Mouse (Mus musculus) neural tube, embryonic 12.5 days (tissue): Measurements from ENCODE around the gene Ccdc125. TPM values are rescaled to one million over a fixed set of nuclear protein-coding genes. Genes with fewer than 3 reads are reported as not detected.

Experiments
- ATAC-seq: fragments of 200-750 bp; cut with Nextera tagmentation; 2 replicates; pipeline ENCODE4 v1.8.0; 2017; ENCODE audit warnings: low read depth, mild to moderate bottlenecking, moderate TSS enrichment, moderate library complexity; ENCODE audit not compliant: low FRiP score
- H3K27ac ChIP-seq: fragments of 300-500 bp; sonication (generic); 2 replicates; pipeline ENCODE4 v1.5.1; 2016
- H3K27me3 ChIP-seq: fragments of 300-500 bp; sonication (generic); replicated peaks from 2 replicates; pipeline ENCODE4 v1.6.1; 2016; ENCODE audit warnings: mild to moderate bottlenecking
- H3K36me3 ChIP-seq: fragments of 300-500 bp; sonication (generic); 2 replicates; pipeline ENCODE4 v1.6.1; 2016; ENCODE audit warnings: mild to moderate bottlenecking
- H3K4me1 ChIP-seq: fragments of 300-500 bp; sonication (generic); 2 replicates; pipeline ENCODE4 v1.6.1; 2016
- H3K4me2 ChIP-seq: fragments of 300-500 bp; sonication (generic); replicated peaks from 2 replicates; pipeline ENCODE4 v1.6.1; 2016; ENCODE audit warnings: mild to moderate bottlenecking
- H3K4me3 ChIP-seq: fragments of 300-500 bp; sonication (generic); 2 replicates; pipeline ENCODE4 v1.5.1; 2016
- H3K9ac ChIP-seq: fragments of 300-500 bp; sonication (generic); 2 replicates; pipeline ENCODE4 v1.6.1; 2016; ENCODE audit warnings: mild to moderate bottlenecking
- H3K9me3 ChIP-seq: fragments of 300-500 bp; sonication (generic); 2 replicates; pipeline ENCODE4 v1.6.1; 2016; ENCODE audit warnings: mild to moderate bottlenecking
- WGBS: fragments of 180-500 bp; shearing (Covaris S2); methylation state at CpG from one replicate; pipeline ENCODE4 v1.1.7; 2016; 5-methylcytosine and 5-hydroxymethylcytosine counted together
- polyA plus RNA-seq: library from polyadenylated mRNA; unstranded; fragments of >200 nt; fragmentation: Nextera tagmentation; extraction: Ambion mirVana; gene quantifications from 2 replicates; pipeline ENCODE4 v1.2.1, GENCODE M21; 2016

Gene Ccdc125
- 2.0 and 2.3 TPM in 2 replicates for polyA plus RNA-seq

- peak within 1 kb of the TSS; percentile 49 for H3K4me3 ChIP-seq
- no peaks in the 10 kb centered on the region for H3K4me1 ChIP-seq
- peaks cover 15% of the 10 kb centered on the region for H3K36me3 ChIP-seq
- H3K9me3 ChIP-seq, result no peaks in the 10 kb centered on the region
- peaks cover 4% of the 10 kb centered on the region; the same call in 1 of the 2 replicates for H3K27me3 ChIP-seq
- H3K27ac ChIP-seq, result no peak within 1 kb of the TSS
- ATAC-seq, result peak; percentile 68
- H3K4me2 ChIP-seq, result peak within 1 kb of the TSS; percentile 91
- 1% methylated on average over 44 of the region's 44 CpGs for WGBS
- H3K9ac ChIP-seq, result peak within 1 kb of the TSS; percentile 66
These were observed at the start of gene Ccdc125 for GRCm38 (mm10) chr13:100669291-100670022. Gene Ccdc125, plus strand, starts transcription at chr13:100669717.

DNA sequence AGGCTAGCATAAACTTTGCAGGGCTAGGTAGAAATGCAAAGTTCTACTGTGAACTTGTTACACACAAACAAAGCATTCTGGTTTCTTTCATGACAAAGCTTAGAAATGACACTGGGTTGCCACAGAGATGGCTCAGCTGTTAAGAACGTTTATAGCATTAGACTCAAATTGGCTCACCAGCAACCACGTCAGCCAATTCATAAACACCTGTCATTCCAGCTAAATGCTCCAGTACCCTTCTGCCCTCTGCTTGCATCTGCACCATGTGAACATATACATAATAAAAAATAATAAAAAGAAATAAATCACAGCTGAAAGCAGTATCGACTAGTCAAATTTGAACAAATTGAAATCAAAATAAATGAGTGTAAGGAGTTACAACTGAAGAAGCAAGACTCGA, 47.3 kb upstream of the Ccdc125 start:
- H3K9me3 ChIP-seq, result no peaks in the 10 kb centered on the region
- peaks cover 56% of the 10 kb centered on the region for H3K36me3 ChIP-seq
- no peak for ATAC-seq

GRCm38 (mm10) chr13:100634106-100634691, 35.3 kb upstream of the Ccdc125 start:
- no peak overlapping the region for H3K27ac ChIP-seq

More for the DNA sequence above, 47.3 kb upstream of the Ccdc125 start:
- Histone ChIP-seq H3K9ac (no peak overlapping the region), H3K4me3 (no peak overlapping the region), H3K27ac (no peak overlapping the region), H3K27me3 (peaks cover 7% of the 10 kb centered on the region), H3K4me1 (no peaks in the 10 kb centered on the region), H3K4me2 (no peak overlapping the region)
- WGBS, result 90% methylated on average over 4 of the region's 4 CpGs

DNA sequence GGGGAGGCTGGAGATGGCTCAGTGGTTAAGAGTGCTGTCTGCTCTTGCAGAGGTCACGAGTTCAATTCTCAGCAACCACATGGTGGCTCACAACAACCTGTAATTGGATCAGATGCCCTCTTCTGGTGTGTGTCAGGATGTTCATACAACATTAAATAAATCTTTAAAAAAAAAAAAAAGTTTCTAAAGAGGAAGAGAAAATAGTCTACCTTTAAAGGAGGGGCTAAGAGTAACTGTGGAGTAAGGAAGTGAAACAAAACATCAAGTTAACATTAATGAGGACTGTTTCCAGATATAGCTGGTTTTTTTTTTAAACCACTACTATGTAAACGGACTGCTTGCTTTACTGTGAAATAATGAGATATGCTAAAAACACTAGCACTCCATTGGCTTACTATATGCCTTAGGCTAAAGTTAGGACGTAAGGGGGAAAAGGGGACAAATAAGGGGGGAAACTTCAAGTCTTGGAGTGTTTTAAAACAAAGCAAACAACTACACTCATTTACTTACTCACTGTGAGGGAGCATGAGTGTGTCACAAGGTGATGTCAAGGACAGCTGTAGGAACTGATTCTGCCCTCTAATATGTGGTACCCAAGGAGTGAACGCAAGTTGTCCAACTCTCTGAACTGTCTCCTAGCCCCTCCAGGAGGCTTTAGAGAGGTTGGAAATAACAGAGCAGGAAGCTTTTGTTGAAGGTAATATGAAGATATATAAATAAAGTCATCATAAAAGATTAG, 26.9 kb upstream of the Ccdc125 start:
- H3K4me2 ChIP-seq, result no peak overlapping the region
- no peaks in the 10 kb centered on the region for H3K9me3 ChIP-seq
- H3K4me1 ChIP-seq, result no peaks in the 10 kb centered on the region
- peaks cover 76% of the 10 kb centered on the region for H3K36me3 ChIP-seq
- no peak for ATAC-seq
- no peaks in the 10 kb centered on the region for H3K27me3 ChIP-seq
- H3K4me3 ChIP-seq, result no peak overlapping the region
- H3K9ac ChIP-seq, result no peak overlapping the region
- WGBS, result 95% methylated on average over 4 of the region's 4 CpGs
- no peak overlapping the region for H3K27ac ChIP-seq

More at GRCm38 (mm10) chr13:100634106-100634691, 35.3 kb upstream of the Ccdc125 start:
- no peak overlapping the region for H3K4me3 ChIP-seq
- H3K9me3 ChIP-seq, result no peaks in the 10 kb centered on the region
- no peak overlapping the region for H3K9ac ChIP-seq
- 92% methylated on average over 3 of the region's 3 CpGs for WGBS
- no peaks in the 10 kb centered on the region for H3K4me1 ChIP-seq
- H3K27me3 ChIP-seq, result no peaks in the 10 kb centered on the region
- H3K4me2 ChIP-seq, result no peak overlapping the region
- peaks cover 64% of the 10 kb centered on the region for H3K36me3 ChIP-seq
- no peak for ATAC-seq

DNA sequence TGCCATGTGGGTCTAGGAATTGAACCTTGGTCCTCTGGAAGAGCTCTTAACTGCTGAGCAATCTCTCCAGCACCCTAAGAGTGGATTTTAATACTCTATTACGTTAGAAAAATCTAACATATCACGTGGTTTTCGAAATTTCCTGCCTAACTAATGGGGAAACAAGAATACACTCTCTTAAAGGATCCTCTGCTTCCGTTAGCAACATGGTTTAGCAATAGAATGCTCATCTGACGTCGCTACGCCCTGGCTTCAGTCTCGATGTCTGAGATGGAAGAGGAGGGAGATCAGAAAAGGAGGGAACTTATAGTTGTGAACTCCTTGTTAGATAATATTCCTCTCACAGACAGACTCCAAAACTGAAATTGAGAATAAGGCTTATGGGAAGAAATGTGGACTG, 21.3 kb upstream of the Ccdc125 start:
- H3K27me3 ChIP-seq, result no peaks in the 10 kb centered on the region
- H3K4me1 ChIP-seq, result peaks cover 10% of the 10 kb centered on the region
- no peak for ATAC-seq
- WGBS, result 95% methylated on average over 8 of the region's 8 CpGs
- H3K9me3 ChIP-seq, result no peaks in the 10 kb centered on the region
- no peak overlapping the region for H3K4me3 ChIP-seq
- no peak overlapping the region for H3K4me2 ChIP-seq
- peaks cover 31% of the 10 kb centered on the region for H3K36me3 ChIP-seq
- no peak overlapping the region for H3K9ac ChIP-seq
- H3K27ac ChIP-seq, result no peak overlapping the region

GRCm38 (mm10) chr13:100650550-100651438, 18.7 kb upstream of the Ccdc125 start, which contains the start of the genes Ak6 and Rad17:
Gene Ak6, plus strand, starts transcription at chr13:100650979.
Gene Rad17, minus strand, starts transcription at chr13:100651051.
- Histone ChIP-seq H3K27me3 (no peaks in the 10 kb centered on the region), H3K4me3 (peak within 1 kb of the TSS; percentile 92), H3K4me1 (peaks cover 10% of the 10 kb centered on the region), H3K36me3 (peaks cover 10% of the 10 kb centered on the region; the same call in 1 of the 2 replicates), H3K4me2 (peak within 1 kb of the TSS; percentile 74), H3K9ac (peak within 1 kb of the TSS; percentile 87), H3K9me3 (no peaks in the 10 kb centered on the region), H3K27ac (peak within 1 kb of the TSS; percentile 90)
- peak; percentile 99 for ATAC-seq
- WGBS, result under 1% methylated on average over 73 of the region's 73 CpGs

DNA sequence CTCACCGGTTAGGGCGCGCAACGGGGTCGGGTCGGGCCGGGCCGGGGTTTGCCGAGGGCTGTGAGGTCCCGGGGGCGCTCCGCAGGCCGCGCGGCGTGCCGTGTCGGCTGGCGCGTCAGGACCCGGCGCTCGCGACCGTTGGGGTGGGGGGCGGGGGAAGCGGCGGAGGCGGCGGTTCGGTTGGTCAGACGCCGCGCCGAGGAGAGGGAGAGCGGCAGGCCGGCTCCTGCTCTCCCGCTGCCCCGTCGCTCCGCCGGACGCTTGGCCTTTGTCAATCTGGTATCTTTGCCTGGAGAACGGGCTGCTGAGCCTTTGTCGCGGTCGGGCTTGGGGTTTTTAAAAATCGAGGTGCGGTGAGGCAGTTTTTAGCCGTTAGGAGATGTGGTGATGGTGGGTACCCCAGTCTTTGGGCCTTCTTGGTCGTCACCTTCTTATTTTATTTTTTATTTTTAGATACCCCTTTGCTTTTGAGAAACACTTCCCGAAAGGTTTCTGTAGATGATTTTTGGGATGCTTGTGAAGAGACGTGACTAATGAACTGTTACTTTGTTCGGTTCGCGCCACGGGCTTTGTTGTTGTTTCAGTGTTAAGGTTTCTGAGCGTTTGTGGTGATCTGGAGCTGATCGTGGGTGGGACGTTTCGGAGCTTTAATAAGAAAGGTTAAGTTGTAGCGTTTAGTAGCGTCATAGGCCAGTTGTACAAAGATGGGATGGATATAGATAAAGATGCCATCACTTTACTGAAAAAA, 17.9 kb upstream of the Ccdc125 start, which contains the start of gene Taf9:
Gene Taf9, plus strand, starts transcription at position 141 of the 748 bp plus-strand sequence.
- peak within 1 kb of the TSS; percentile 92 for H3K4me3 ChIP-seq
- no peaks in the 10 kb centered on the region for H3K27me3 ChIP-seq
- peaks cover 10% of the 10 kb centered on the region for H3K4me1 ChIP-seq
- H3K27ac ChIP-seq, result peak within 1 kb of the TSS; percentile 90
- peak; percentile 78 for ATAC-seq
- peaks cover 7% of the 10 kb centered on the region; the same call in 1 of the 2 replicates for H3K36me3 ChIP-seq
- H3K9me3 ChIP-seq, result no peaks in the 10 kb centered on the region
- WGBS, result under 1% methylated on average over 59 of the region's 63 CpGs
- H3K4me2 ChIP-seq, result peak within 1 kb of the TSS; percentile 74
- peak within 1 kb of the TSS; percentile 87 for H3K9ac ChIP-seq

- Histone ChIP-seq H3K27me3 (no peaks in the 10 kb centered on the region), H3K36me3 (peaks cover 6% of the 10 kb centered on the region; the same call in 1 of the 2 replicates), H3K4me3 (no peak overlapping the region), H3K4me2 (no peak overlapping the region), H3K9ac (no peak overlapping the region), H3K9me3 (no peaks in the 10 kb centered on the region), H3K27ac (no peak overlapping the region), H3K4me1 (no peaks in the 10 kb centered on the region)
- ATAC-seq, result no peak
- WGBS, result 94% methylated on average over 5 of the region's 5 CpGs
These were observed 11.4 kb upstream of the Ccdc125 start for GRCm38 (mm10) chr13:100658091-100658490.

- ATAC-seq, result peak; percentile 33; the same call in 1 of the 2 replicates
- 39% methylated on average over 4 of the region's 4 CpGs for WGBS
- Histone ChIP-seq H3K27ac (no peak overlapping the region), H3K4me2 (no peak overlapping the region), H3K4me3 (no peak overlapping the region), H3K4me1 (no peaks in the 10 kb centered on the region), H3K9me3 (no peaks in the 10 kb centered on the region), H3K36me3 (peaks cover 9% of the 10 kb centered on the region; the same call in 1 of the 2 replicates), H3K27me3 (no peaks in the 10 kb centered on the region), H3K9ac (no peak overlapping the region)
These were observed 9.6 kb upstream of the Ccdc125 start for GRCm38 (mm10) chr13:100659864-100660456.

DNA sequence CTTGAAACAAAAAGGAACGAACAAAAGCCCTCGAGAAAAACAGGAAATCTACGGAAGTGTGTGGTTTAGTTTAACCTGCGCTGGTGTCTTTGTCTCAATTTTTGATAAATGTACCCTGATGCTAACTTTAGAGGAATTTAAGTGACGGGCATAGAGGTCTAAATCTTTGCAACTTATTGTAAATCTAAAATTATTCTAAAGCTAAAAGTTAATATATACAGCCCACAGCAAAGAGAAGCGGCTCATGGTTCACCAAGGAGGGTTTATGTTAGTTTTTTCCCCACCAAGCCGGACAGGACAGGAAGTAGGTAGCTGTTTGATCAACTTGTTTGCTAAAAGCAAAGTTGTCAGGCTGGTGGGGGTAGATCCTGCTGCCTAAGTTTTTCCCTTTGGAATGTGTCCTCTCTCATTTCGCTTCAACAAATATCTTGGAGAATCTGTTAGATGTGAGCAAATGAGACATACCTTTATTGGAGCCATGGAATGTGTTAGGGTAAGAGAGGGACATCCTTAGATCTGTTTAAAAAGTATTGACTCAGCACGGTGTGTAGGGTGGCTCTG, 744 bp downstream of the Ccdc125 start:
- Histone ChIP-seq H3K27me3 (peaks cover 4% of the 10 kb centered on the region; the same call in 1 of the 2 replicates), H3K27ac (no peak overlapping the region), H3K9ac (peak overlapping the region; percentile 66; the same call in 1 of the 2 replicates), H3K9me3 (no peaks in the 10 kb centered on the region), H3K4me1 (no peaks in the 10 kb centered on the region), H3K36me3 (peaks cover 15% of the 10 kb centered on the region), H3K4me2 (peak overlapping the region; percentile 91), H3K4me3 (peak overlapping the region; percentile 49; the same call in 1 of the 2 replicates)
- 60% methylated on average over 9 of the region's 9 CpGs for WGBS
- no peak for ATAC-seq
